Mouse (Mus musculus) spleen, postnatal 10 days (tissue): ENCODE data around the gene Phpt1.
A peak's percentile ranks its signal among the peaks of the same experiment; 100 is the strongest.

Experiments used
- DNase-seq, 2 experiments: peaks; one replicate each; pipeline ENCODE4 v3.0.0; 2021 to 2022; ENCODE audit warnings: low spot score in 2 of 2

Gene Phpt1

GRCm38 (mm10) chr2:25582466-25583119, 7.6 kb upstream of the Phpt1 start:
- no peak for DNase-seq

- DNase-seq = no peak
These were observed 6.9 kb upstream of the Phpt1 start for GRCm38 (mm10) chr2:25581901-25582301.

GRCm38 (mm10) chr2:25581294-25581864, 6.4 kb upstream of the Phpt1 start, which contains the start of gene Ajm1:
Gene Ajm1, minus strand, starts transcription at chr2:25581757.
- DNase-seq = peak; percentile 48 to 68

- DNase-seq = no peak
These were observed 5.6 kb upstream of the Phpt1 start for GRCm38 (mm10) chr2:25580621-25581101.

GRCm38 (mm10) chr2:25579737-25580460, 4.9 kb upstream of the Phpt1 start:
- peak; percentile 39 to 68 for DNase-seq

- DNase-seq = peak; percentile 27 to 33
These were observed 4.0 kb upstream of the Phpt1 start for GRCm38 (mm10) chr2:25578796-25579736.

- DNase-seq = peak; percentile 18 to 44
These were observed 3.1 kb upstream of the Phpt1 start for GRCm38 (mm10) chr2:25577951-25578795.

- DNase-seq = no peak
These were observed 2.2 kb upstream of the Phpt1 start for GRCm38 (mm10) chr2:25576965-25577891.

- DNase-seq = no peak
These were observed 1.2 kb upstream of the Phpt1 start for GRCm38 (mm10) chr2:25576028-25576850.

- peak; percentile 23 to 62 for DNase-seq
These were observed 506 bp upstream of the Phpt1 start for GRCm38 (mm10) chr2:25575432-25576027.

GRCm38 (mm10) chr2:25574136-25574535, 888 bp downstream of the Phpt1 start:
- DNase-seq = no peak

GRCm38 (mm10) chr2:25573068-25573467, 2.0 kb downstream of the Phpt1 start:
- DNase-seq = no peak

GRCm38 (mm10) chr2:25571221-25571620, 3.8 kb downstream of the Phpt1 start:
- DNase-seq = no peak

GRCm38 (mm10) chr2:25569323-25569722, 5.7 kb downstream of the Phpt1 start:
- DNase-seq = no peak

- DNase-seq = no peak
These were observed 6.5 kb downstream of the Phpt1 start for GRCm38 (mm10) chr2:25568473-25569019.

GRCm38 (mm10) chr2:25566558-25566957, 8.5 kb downstream of the Phpt1 start:
- no peak for DNase-seq

- no peak for DNase-seq
These were observed 9.3 kb downstream of the Phpt1 start for GRCm38 (mm10) chr2:25565741-25566140.

- no peak for DNase-seq
These were observed 13.1 kb downstream of the Phpt1 start for GRCm38 (mm10) chr2:25561946-25562345.
